Mouse (Mus musculus): ENCODE results near the gene Sec14l1.

- TF ChIP-seq CTCF (IDR thresholded peaks at IDR 0.05; ENCODE audit: low read depth, low read length) (no peak), GATA2 (IDR thresholded peaks at IDR 0.05; ENCODE audit: borderline replicate concordance, low read depth, low read length) (no peak), GATA1 (IDR thresholded peaks at IDR 0.05; ENCODE audit: borderline replicate concordance, low read length) (no peak), TAL1 (conservative IDR thresholded peaks at IDR 0.05; ENCODE audit: low read depth, low read length) (no peak), POLR2AphosphoS5 (IDR thresholded peaks at IDR 0.05; ENCODE audit: insufficient replicate concordance, low read depth, low read length) (no peak)
Measured at GRCm38 (mm10) chr11:117160791-117161190, 45.8 kb downstream of the Sec14l1 start.
